Mouse (Mus musculus) heart, embryonic 14.5 days (tissue): ENCODE data around the gene Aldh8a1. TPM values are rescaled to one million over a fixed set of nuclear protein-coding genes. Genes with fewer than 3 reads are reported as not detected.

ENCODE experiments used
- ATAC-seq: fragments of 200-750 bp; cut with Nextera tagmentation; 2 replicates; pipeline ENCODE4 v1.8.0; 2017; ENCODE audit warnings: low read depth, moderate TSS enrichment; ENCODE audit not compliant: insufficient number of reproducible peaks, insufficient read depth, low FRiP score
- H3K27ac ChIP-seq, 2 experiments: fragments of 200-500 bp in 1 of 2; fragments of 300-500 bp in 1 of 2; sonication (generic) in 1 of 2; replicated peaks in 1 of 2; 2 replicates each; pipeline ENCODE4 v1.5.1; 2012 to 2014; ENCODE audit warnings: low read depth in 2 of 2, low read length in 2 of 2, control low read depth in 1 of 2, mild to moderate bottlenecking in 1 of 2, mixed read lengths in 1 of 2; ENCODE audit not compliant: control insufficient read depth in 1 of 2, insufficient read depth in 1 of 2
- H3K27me3 ChIP-seq: fragments of 300-500 bp; sonication (generic); 2 replicates; pipeline ENCODE4 v1.6.1; 2014; ENCODE audit warnings: mild to moderate bottlenecking, low read length, control low read depth; ENCODE audit not compliant: control insufficient read depth, insufficient read depth
- H3K36me3 ChIP-seq: fragments of 300-500 bp; sonication (generic); 2 replicates; pipeline ENCODE4 v1.6.1; 2014; ENCODE audit warnings: mild to moderate bottlenecking, control low read depth, low read length, mixed read lengths; ENCODE audit not compliant: control insufficient read depth, insufficient read depth
- H3K4me1 ChIP-seq, 2 experiments: fragments of 200-500 bp in 1 of 2; fragments of 300-500 bp in 1 of 2; sonication (generic) in 1 of 2; 2 replicates each; pipeline ENCODE4 v1.6.1; 2012 to 2014; ENCODE audit warnings: low read length in 2 of 2, control low read depth in 1 of 2, mixed read lengths in 1 of 2; ENCODE audit not compliant: control insufficient read depth in 2 of 2, insufficient read depth in 2 of 2
- H3K4me2 ChIP-seq: fragments of 300-500 bp; sonication (generic); 2 replicates; pipeline ENCODE4 v1.6.1; 2014; ENCODE audit warnings: mild to moderate bottlenecking, low read length
- H3K4me3 ChIP-seq, 2 experiments: fragments of 200-500 bp in 1 of 2; fragments of 300-500 bp in 1 of 2; sonication (generic) in 1 of 2; 2 replicates each; pipeline ENCODE4 v1.5.1; 2012 to 2014; ENCODE audit warnings: low read length in 2 of 2, mild to moderate bottlenecking in 2 of 2, control low read depth in 1 of 2, low read depth in 1 of 2, moderate library complexity in 1 of 2; ENCODE audit not compliant: control insufficient read depth in 1 of 2, insufficient read depth in 1 of 2
- H3K9ac ChIP-seq: fragments of 300-500 bp; sonication (generic); 2 replicates; pipeline ENCODE4 v1.6.1; 2014; ENCODE audit warnings: mild to moderate bottlenecking, low read length
- H3K9me3 ChIP-seq: fragments of 300-500 bp; sonication (generic); 2 replicates; pipeline ENCODE4 v1.6.1; 2016; ENCODE audit warnings: low read length, control low read depth; ENCODE audit not compliant: control insufficient read depth
- WGBS: fragments of 180-500 bp; shearing (Covaris S2); extraction: QIAGEN DNeasy Blood & Tissue Kit; methylation state at CpG from one replicate; pipeline ENCODE4 v1.1.7; 2014; 5-methylcytosine and 5-hydroxymethylcytosine counted together
- polyA plus RNA-seq: library from polyadenylated mRNA; unstranded; fragments of >200 nt; fragmentation: Nextera tagmentation; extraction: Ambion mirVana; gene quantifications from 2 replicates; pipeline ENCODE4 v1.2.1, GENCODE M21; 2014

Gene Aldh8a1
- polyA plus RNA-seq, 1 experiment from 2014 or later = not detected

DNA sequence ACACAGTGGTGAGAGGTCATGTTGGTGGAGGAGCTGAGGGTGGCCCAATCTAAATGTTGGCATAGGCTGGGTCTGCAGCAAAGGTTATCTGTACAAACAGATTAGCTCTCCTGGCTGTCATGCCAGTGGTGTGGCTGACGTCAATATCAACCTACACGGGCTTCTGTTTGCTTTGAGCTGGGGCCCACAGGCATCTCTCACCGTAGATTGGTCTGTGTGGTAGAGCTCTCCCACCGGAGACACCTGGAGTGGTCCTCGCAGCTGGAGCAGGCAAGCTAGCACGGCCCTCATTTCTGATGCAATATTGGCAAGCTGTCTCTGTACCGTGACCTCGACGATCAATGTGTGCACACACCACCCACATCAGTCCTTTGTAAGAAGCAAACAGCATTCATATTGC, 67.3 kb downstream of the Aldh8a1 start:
- Histone ChIP-seq H3K9ac (no peak overlapping the region), H3K36me3 (no peaks in the 10 kb centered on the region), H3K4me1 (peaks cover 7 to 11% of the 10 kb centered on the region in 2 experiments; a peak in 3 of 4 replicates), H3K27me3 (no peaks in the 10 kb centered on the region), H3K4me3 (no peak overlapping the region), H3K27ac (no peak overlapping the region), H3K4me2 (no peak overlapping the region), H3K9me3 (no peaks in the 10 kb centered on the region)
- no peak for ATAC-seq
- 56% methylated on average over 9 of the region's 9 CpGs for WGBS

Other genes with a start within 250 kb of the Aldh8a1 start
- 0.90 and 1.0 TPM in 2 replicates for gene Myb, start 216.3 kb upstream of the Aldh8a1 start, polyA plus RNA-seq
- 67.1 and 70.3 TPM in 2 replicates for gene Hbs1l, start 81.3 kb upstream of the Aldh8a1 start, polyA plus RNA-seq
- gene 1700020N01Rik, start 215.9 kb downstream of the Aldh8a1 start, polyA plus RNA-seq = 0.19 and 0.26 TPM in 2 replicates